Mouse (Mus musculus) layer of hippocampus, postnatal 36 days (tissue): ENCODE measurements at regions not wholly inside any gene's neighbourhood (a gene's known extent, or its start where the extent isn't known, plus 50 kb on each side); places are given as distances from the start of the nearest gene placed in this dataset.
"Not testable (repeated sequence)": the region's sequence is repeated elsewhere in the genome, so short reads cannot be mapped to it uniquely, and the experiment has no call there.

Experiments used
- DNase-seq, 2 experiments: peaks; one replicate each; pipeline ENCODE4 v3.0.0; 2022

- no peak for DNase-seq
These were observed 289.8 kb upstream of the Ift57 start for GRCm38 (mm10) chr16:49409235-49409634.

- DNase-seq, result no peak
These were observed 268.7 kb upstream of the Ift57 start for GRCm38 (mm10) chr16:49430296-49430695.

- no peak for DNase-seq
These were observed 267.1 kb upstream of the Ift57 start for GRCm38 (mm10) chr16:49431902-49432301.

GRCm38 (mm10) chr16:49441225-49441624, 257.8 kb upstream of the Ift57 start:
- no peak for DNase-seq

- not testable (repeated sequence) for DNase-seq
These were observed 251.7 kb upstream of the Ift57 start for GRCm38 (mm10) chr16:49447356-49447755.

- DNase-seq, result no peak
These were observed 205.2 kb upstream of the Ift57 start for GRCm38 (mm10) chr16:49493881-49494280.

GRCm38 (mm10) chr16:49497521-49498010, 201.5 kb upstream of the Ift57 start:
- no peak for DNase-seq

GRCm38 (mm10) chr16:49500818-49501217, 198.2 kb upstream of the Ift57 start:
- no peak for DNase-seq

GRCm38 (mm10) chr16:49503897-49504413, 195.1 kb upstream of the Ift57 start:
- DNase-seq, result no peak

- no peak for DNase-seq
These were observed 194.4 kb upstream of the Ift57 start for GRCm38 (mm10) chr16:49504669-49505068.

- DNase-seq, result no peak
These were observed 193.8 kb upstream of the Ift57 start for GRCm38 (mm10) chr16:49505271-49505670.

GRCm38 (mm10) chr16:49518844-49519243, 180.2 kb upstream of the Ift57 start:
- no peak for DNase-seq

- DNase-seq, result no peak
These were observed 178.6 kb upstream of the Ift57 start for GRCm38 (mm10) chr16:49520411-49520810.

- DNase-seq, result no peak
These were observed 177.3 kb upstream of the Ift57 start for GRCm38 (mm10) chr16:49521685-49522084.

- DNase-seq, result no peak
These were observed 176.5 kb upstream of the Ift57 start for GRCm38 (mm10) chr16:49522576-49522975.

GRCm38 (mm10) chr16:49528618-49529017, 170.4 kb upstream of the Ift57 start:
- DNase-seq, result not testable (repeated sequence)

GRCm38 (mm10) chr16:49529060-49529459, 170.0 kb upstream of the Ift57 start:
- DNase-seq, result no peak

- DNase-seq, result no peak
These were observed 169.0 kb upstream of the Ift57 start for GRCm38 (mm10) chr16:49530051-49530450.

- no peak for DNase-seq
These were observed 166.9 kb upstream of the Ift57 start for GRCm38 (mm10) chr16:49532071-49532686.

- DNase-seq, result no peak
These were observed 165.5 kb upstream of the Ift57 start for GRCm38 (mm10) chr16:49533498-49533998.

GRCm38 (mm10) chr16:49550231-49550630, 148.8 kb upstream of the Ift57 start:
- DNase-seq, result no peak

- DNase-seq, result no peak
These were observed 129.0 kb upstream of the Ift57 start for GRCm38 (mm10) chr16:49570031-49570430.

- no peak for DNase-seq
These were observed 126.4 kb upstream of the Ift57 start for GRCm38 (mm10) chr16:49572485-49573170.

GRCm38 (mm10) chr16:49573171-49573517, 125.9 kb upstream of the Ift57 start:
- no peak for DNase-seq
